Mouse (Mus musculus) embryonic stem cell, embryonic (primary cell): ENCODE data around the gene Slc6a6.

Source experiments
- CTCF ChIA-PET, 4 experiments: fragments of 300-600 bp in 2 of 4; fragments of 350-600 bp in 2 of 4; sonication (Branson Sonifier 250); formaldehyde crosslinking; loops; one replicate each; lab custom pipeline; 2022; ENCODE audit warnings: inconsistent platforms in 2 of 4; lab: Charles Lee
- POLR2A ChIA-PET, 4 experiments: fragments of 300-600 bp in 2 of 4; fragments of 350-600 bp in 2 of 4; sonication (Branson Sonifier 250); formaldehyde crosslinking; loops; one replicate each; lab custom pipeline; 2022; ENCODE audit warnings: antibody characterized with exemption in 4 of 4, inconsistent platforms in 1 of 4; lab: Charles Lee

Gene Slc6a6

GRCm38 (mm10) chr6:91808022-91808421 is 124.2 kb downstream of the Slc6a6 start:
- ChIA-PET CTCF (no interaction called here), POLR2A (interaction anchor here in 1 of 4 experiments (0.8 to 1.1 kb wide), 2 partner anchors 24 to 45 kb away, joined by 4 to 5 read pairs; no protein-coding TSS in a partner anchor)
